Mouse (Mus musculus): ENCODE measurements at regions not wholly inside any gene's neighbourhood (a gene's known extent, or its start where the extent isn't known, plus 50 kb on each side); places are given as distances from the start of the nearest gene placed in this dataset.
A peak's percentile ranks its signal among the peaks of the same experiment; 100 is the strongest.

- Histone ChIP-seq H3K4me1 (ENCODE audit: control insufficient read depth, insufficient read depth, low read length) (no peaks in the 10 kb centered on the region), H3K4me3 (ENCODE audit: insufficient read depth, low read length) (no peak overlapping the region), H3K27ac (ENCODE audit: insufficient read depth, low read length) (no peak overlapping the region)
- TF ChIP-seq POLR2A (IDR thresholded peaks at IDR 0.05; ENCODE audit: extremely low read depth, insufficient read depth, low read length): no peak
- no peak for TF ChIP-seq CTCF (IDR thresholded peaks at IDR 0.05; ENCODE audit: extremely low read depth, insufficient read depth, low read length)
Measured at GRCm38 (mm10) chr10:95622879-95623517, 50.3 kb downstream of the Anapc15-ps start.

- H3K27ac ChIP-seq (ENCODE audit: insufficient read depth, low read length): no peak overlapping the region
- no peaks in the 10 kb centered on the region for H3K4me1 ChIP-seq (ENCODE audit: control insufficient read depth, insufficient read depth, low read length)
- no peak overlapping the region for H3K4me3 ChIP-seq (ENCODE audit: insufficient read depth, low read length)
- no peak for TF ChIP-seq CTCF (IDR thresholded peaks at IDR 0.05; ENCODE audit: extremely low read depth, insufficient read depth, low read length)
- no peak for TF ChIP-seq POLR2A (IDR thresholded peaks at IDR 0.05; ENCODE audit: extremely low read depth, insufficient read depth, low read length)
Measured at GRCm38 (mm10) chr10:95620796-95621195, 52.5 kb downstream of the Anapc15-ps start.

- Histone ChIP-seq H3K4me3 (ENCODE audit: insufficient read depth, low read length) (no peak overlapping the region), H3K4me1 (ENCODE audit: control insufficient read depth, insufficient read depth, low read length) (no peaks in the 10 kb centered on the region), H3K27ac (ENCODE audit: insufficient read depth, low read length) (no peak overlapping the region)
- TF ChIP-seq POLR2A (IDR thresholded peaks at IDR 0.05; ENCODE audit: extremely low read depth, insufficient read depth, low read length): no peak
- TF ChIP-seq CTCF (IDR thresholded peaks at IDR 0.05; ENCODE audit: extremely low read depth, insufficient read depth, low read length): no peak
Measured at GRCm38 (mm10) chr10:95619601-95620000, 53.6 kb downstream of the Anapc15-ps start.

- Histone ChIP-seq H3K27ac (ENCODE audit: insufficient read depth, low read length) (no peak overlapping the region), H3K4me1 (ENCODE audit: control insufficient read depth, insufficient read depth, low read length) (no peaks in the 10 kb centered on the region), H3K4me3 (ENCODE audit: insufficient read depth, low read length) (no peak overlapping the region)
- TF ChIP-seq POLR2A (IDR thresholded peaks at IDR 0.05; ENCODE audit: extremely low read depth, insufficient read depth, low read length) (no peak), CTCF (IDR thresholded peaks at IDR 0.05; ENCODE audit: extremely low read depth, insufficient read depth, low read length) (no peak)
Measured at GRCm38 (mm10) chr10:95618451-95619079, 54.6 kb upstream of the Nudt4 start.

- Histone ChIP-seq H3K4me3 (ENCODE audit: insufficient read depth, low read length) (no peak overlapping the region), H3K4me1 (ENCODE audit: control insufficient read depth, insufficient read depth, low read length) (no peaks in the 10 kb centered on the region), H3K27ac (ENCODE audit: insufficient read depth, low read length) (no peak overlapping the region)
- TF ChIP-seq POLR2A (IDR thresholded peaks at IDR 0.05; ENCODE audit: extremely low read depth, insufficient read depth, low read length) (no peak), CTCF (IDR thresholded peaks at IDR 0.05; ENCODE audit: extremely low read depth, insufficient read depth, low read length) (no peak)
Measured at GRCm38 (mm10) chr10:95616821-95617220, 52.9 kb upstream of the Nudt4 start.

- H3K4me1 ChIP-seq (ENCODE audit: control insufficient read depth, insufficient read depth, low read length): peaks cover 2% of the 10 kb centered on the region; the same call in 1 of the 2 replicates
- H3K27ac ChIP-seq (ENCODE audit: insufficient read depth, low read length): no peak overlapping the region
- no peak overlapping the region for H3K4me3 ChIP-seq (ENCODE audit: insufficient read depth, low read length)
- TF ChIP-seq POLR2A (IDR thresholded peaks at IDR 0.05; ENCODE audit: extremely low read depth, insufficient read depth, low read length) (0 out of 2 replicates have a peak, but pooled peaks have one; percentile 31), CTCF (IDR thresholded peaks at IDR 0.05; ENCODE audit: extremely low read depth, insufficient read depth, low read length) (no peak)
Measured at GRCm38 (mm10) chr10:95615849-95616650, 52.1 kb upstream of the Nudt4 start.
